Mouse (Mus musculus): ENCODE measurements around the gene Ces3b. TPM values are rescaled to one million over a fixed set of nuclear protein-coding genes. Genes with fewer than 3 reads are reported as not detected.
"Not testable (repeated sequence)": the region's sequence is repeated elsewhere in the genome, so short reads cannot be mapped to it uniquely, and the experiment has no call there.

Gene Ces3b
- polyA plus RNA-seq, 1 experiment from 2014 or later, result not detected

- H3K4me1 ChIP-seq; H3K4me2 ChIP-seq (replicated peaks); H3K27me3 ChIP-seq; ATAC-seq (replicated peaks); H3K36me3 ChIP-seq; H3K27ac ChIP-seq (replicated peaks); H3K9me3 ChIP-seq; H3K9ac ChIP-seq (replicated peaks); H3K4me3 ChIP-seq: not testable (repeated sequence)
- WGBS, result 82% methylated on average over 5 of the region's 5 CpGs
Observed at GRCm38 (mm10) chr8:105088166-105088565, 4.6 kb downstream of the Ces3b start.

DNA sequence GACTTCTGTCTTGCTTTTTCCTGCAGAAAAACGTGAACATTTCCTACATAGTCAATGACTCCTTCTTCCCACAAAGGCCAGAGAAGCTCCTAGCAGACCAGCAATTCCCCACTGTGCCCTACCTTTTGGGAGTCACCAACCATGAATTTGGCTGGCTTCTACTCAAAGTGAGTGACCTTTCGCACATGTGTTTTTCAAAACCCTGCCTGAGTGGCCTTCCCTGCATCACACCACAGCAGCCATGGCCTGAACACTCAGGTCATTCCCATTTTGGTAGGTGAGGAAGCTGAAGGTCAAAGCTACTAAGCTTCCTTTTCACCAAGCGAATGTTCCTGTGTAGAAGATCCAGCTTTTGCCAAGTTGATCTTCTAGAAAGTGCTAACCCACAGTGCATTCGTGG, 5.0 kb downstream of the Ces3b start:
- Histone ChIP-seq H3K9me3 (no peaks in the 10 kb centered on the region), H3K4me3 (no peak overlapping the region), H3K9ac (replicated peaks) (no peak overlapping the region), H3K27me3 (no peaks in the 10 kb centered on the region), H3K4me2 (replicated peaks) (no peak overlapping the region), H3K36me3 (no peaks in the 10 kb centered on the region), H3K4me1 (no peaks in the 10 kb centered on the region), H3K27ac (replicated peaks) (no peak overlapping the region)
- ATAC-seq (replicated peaks), result no peak
- 76% methylated on average over 4 of the region's 4 CpGs for WGBS

GRCm38 (mm10) chr8:105093992-105094391, 10.4 kb downstream of the Ces3b start:
- Histone ChIP-seq H3K4me3 (no peak overlapping the region), H3K9me3 (no peaks in the 10 kb centered on the region), H3K36me3 (no peaks in the 10 kb centered on the region), H3K27ac (replicated peaks) (no peak overlapping the region), H3K4me1 (no peaks in the 10 kb centered on the region), H3K4me2 (replicated peaks) (no peak overlapping the region), H3K9ac (replicated peaks) (no peak overlapping the region), H3K27me3 (no peaks in the 10 kb centered on the region)
- no peak for ATAC-seq (replicated peaks)
- WGBS, result 81% methylated on average over 3 of the region's 3 CpGs

- H3K4me1 ChIP-seq; H3K4me3 ChIP-seq; H3K4me2 ChIP-seq (replicated peaks); H3K27ac ChIP-seq (replicated peaks); H3K9ac ChIP-seq (replicated peaks); H3K27me3 ChIP-seq; H3K36me3 ChIP-seq; H3K9me3 ChIP-seq; ATAC-seq (replicated peaks): not testable (repeated sequence)
- 69% methylated on average over 4 of the region's 4 CpGs for WGBS
Observed at GRCm38 (mm10) chr8:105102101-105102785, 18.7 kb downstream of the Ces3b start.

DNA sequence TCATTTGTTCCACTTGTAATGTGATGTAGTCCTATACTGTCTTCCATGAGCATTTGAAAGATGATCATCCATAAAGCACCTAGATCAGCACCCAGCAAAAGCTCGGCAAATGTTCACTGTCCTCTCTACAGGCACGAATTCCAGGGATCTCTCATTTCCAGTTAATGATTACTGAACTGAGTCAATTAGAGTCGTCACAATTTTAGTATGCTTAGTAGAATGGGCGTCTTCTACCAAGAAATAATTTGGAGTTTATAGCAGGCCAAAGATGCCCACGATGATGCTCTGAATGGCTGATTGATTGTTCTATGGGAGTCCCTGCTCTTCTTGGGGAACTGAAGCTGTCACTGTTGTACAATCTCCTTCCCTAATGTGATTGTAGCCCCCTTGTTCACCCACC, 20.1 kb downstream of the Ces3b start:
- not testable (repeated sequence) for H3K27me3 ChIP-seq; H3K4me2 ChIP-seq (replicated peaks); H3K9ac ChIP-seq (replicated peaks); H3K4me3 ChIP-seq; ATAC-seq (replicated peaks); H3K27ac ChIP-seq (replicated peaks); H3K9me3 ChIP-seq; H3K4me1 ChIP-seq; H3K36me3 ChIP-seq
- WGBS, result 87% methylated on average over 5 of the region's 5 CpGs

- Histone ChIP-seq H3K9me3 (no peaks in the 10 kb centered on the region), H3K36me3 (no peaks in the 10 kb centered on the region), H3K27ac (replicated peaks) (no peak overlapping the region), H3K4me1 (no peaks in the 10 kb centered on the region), H3K9ac (replicated peaks) (no peak overlapping the region), H3K27me3 (no peaks in the 10 kb centered on the region), H3K4me2 (replicated peaks) (no peak overlapping the region), H3K4me3 (no peak overlapping the region)
- no peak for ATAC-seq (replicated peaks)
- WGBS, result 91% methylated on average over 3 of the region's 3 CpGs
Observed at GRCm38 (mm10) chr8:105104220-105104619, 20.7 kb downstream of the Ces3b start.

DNA sequence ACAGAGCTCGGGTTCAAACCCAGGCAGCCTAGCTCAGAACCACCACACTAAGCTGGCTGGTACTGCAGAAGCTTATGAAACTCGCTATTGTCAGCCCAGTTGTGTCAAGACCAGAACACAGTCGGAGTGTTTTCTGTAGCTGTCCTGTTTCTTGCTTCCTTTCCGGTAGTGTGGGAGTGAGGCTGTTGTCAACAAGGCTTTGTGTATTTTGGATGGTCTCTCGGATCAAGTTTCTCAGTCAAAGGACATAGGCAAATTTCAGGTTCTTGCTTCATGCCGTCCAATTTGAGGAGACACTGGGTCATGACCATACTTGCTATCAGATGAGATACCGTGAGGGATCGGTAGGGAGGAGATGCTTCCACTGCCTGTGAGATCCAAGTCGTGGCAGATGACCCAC, 46.3 kb downstream of the Ces3b start:
- WGBS, result 81% methylated on average over 9 of the region's 9 CpGs
- ATAC-seq (replicated peaks), result no peak
- no peaks in the 10 kb centered on the region for H3K27me3 ChIP-seq
- H3K36me3 ChIP-seq, result no peaks in the 10 kb centered on the region
- H3K4me2 ChIP-seq (replicated peaks), result no peak overlapping the region
- H3K9me3 ChIP-seq, result no peaks in the 10 kb centered on the region
- no peak overlapping the region for H3K9ac ChIP-seq (replicated peaks)
- H3K4me1 ChIP-seq, result no peaks in the 10 kb centered on the region
- H3K4me3 ChIP-seq, result no peak overlapping the region
- H3K27ac ChIP-seq (replicated peaks), result no peak overlapping the region

- WGBS, result 89% methylated on average over 5 of the region's 5 CpGs
Observed at GRCm38 (mm10) chr8:105131509-105131908, 48.0 kb downstream of the Ces3b start, which contains the start of gene Ces4a. Gene Ces4a, plus strand, starts transcription at chr8:105131800.

GRCm38 (mm10) chr8:105138423-105138822, 54.9 kb downstream of the Ces3b start:
- WGBS, result 18% methylated on average over 4 of the region's 4 CpGs
- H3K27me3 ChIP-seq, result no peaks in the 10 kb centered on the region
- H3K4me1 ChIP-seq, result no peaks in the 10 kb centered on the region
- ATAC-seq (replicated peaks), result no peak
- no peaks in the 10 kb centered on the region for H3K36me3 ChIP-seq
- H3K4me3 ChIP-seq, result no peak overlapping the region
- H3K9me3 ChIP-seq, result no peaks in the 10 kb centered on the region
- no peak overlapping the region for H3K9ac ChIP-seq (replicated peaks)
- no peak overlapping the region for H3K27ac ChIP-seq (replicated peaks)
- H3K4me2 ChIP-seq (replicated peaks), result no peak overlapping the region

More at GRCm38 (mm10) chr8:105131509-105131908, 48.0 kb downstream of the Ces3b start, which contains the start of gene Ces4a:
- Histone ChIP-seq H3K36me3 (no peaks in the 10 kb centered on the region), H3K9me3 (no peaks in the 10 kb centered on the region), H3K4me2 (replicated peaks) (no peak within 1 kb of the TSS), H3K9ac (replicated peaks) (no peak within 1 kb of the TSS), H3K27ac (replicated peaks) (no peak within 1 kb of the TSS), H3K4me1 (no peaks in the 10 kb centered on the region), H3K27me3 (no peaks in the 10 kb centered on the region), H3K4me3 (no peak within 1 kb of the TSS)
- no peak for ATAC-seq (replicated peaks)

DNA sequence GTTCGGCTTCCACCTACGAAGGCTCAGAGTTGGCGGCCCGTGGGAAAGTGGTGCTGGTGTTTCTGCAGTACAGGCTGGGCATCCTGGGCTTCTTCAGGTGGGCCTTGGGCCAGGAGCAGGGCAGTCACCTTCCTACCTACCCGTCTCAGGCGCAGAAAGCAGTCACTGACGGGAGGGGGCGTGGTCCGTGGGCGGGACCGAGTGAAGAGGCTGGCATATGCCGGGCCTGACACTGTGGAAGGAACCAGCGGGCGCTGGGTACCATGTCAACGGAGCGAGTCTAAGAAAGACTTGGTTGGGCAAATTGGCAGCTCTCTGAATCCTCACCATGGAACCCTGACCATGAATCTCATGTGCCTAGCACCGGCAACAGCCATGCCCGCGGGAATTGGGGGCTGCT, 58.8 kb downstream of the Ces3b start:
- no peak for ATAC-seq (replicated peaks)
- 44% methylated on average over 19 of the region's 19 CpGs for WGBS

More for the DNA sequence above, 58.8 kb downstream of the Ces3b start:
- Histone ChIP-seq H3K36me3 (no peaks in the 10 kb centered on the region), H3K4me2 (replicated peaks) (no peak overlapping the region), H3K4me3 (no peak overlapping the region), H3K9me3 (no peaks in the 10 kb centered on the region), H3K27ac (replicated peaks) (no peak overlapping the region), H3K4me1 (no peaks in the 10 kb centered on the region), H3K27me3 (no peaks in the 10 kb centered on the region), H3K9ac (replicated peaks) (no peak overlapping the region)

Other genes with a start within 250 kb of the Ces3b start
- gene Ces2c, start 236.7 kb upstream of the Ces3b start, polyA plus RNA-seq (2015; fragmentation: Nextera tagmentation; extraction: Ambion mirVana), result not detected in 2 replicates
- gene Ces2e, start 157.5 kb upstream of the Ces3b start, polyA plus RNA-seq (2015; fragmentation: Nextera tagmentation; extraction: Ambion mirVana), result not detected in 2 replicates
- gene Ces2f, start 136.4 kb upstream of the Ces3b start, polyA plus RNA-seq (2015; fragmentation: Nextera tagmentation; extraction: Ambion mirVana), result not detected in 2 replicates
- not detected in 2 replicates for gene Ces2g, start 122.0 kb upstream of the Ces3b start, polyA plus RNA-seq (2015; fragmentation: Nextera tagmentation; extraction: Ambion mirVana)
- not detected in 2 replicates for gene Ces2h, start 82.9 kb upstream of the Ces3b start, polyA plus RNA-seq (2015; fragmentation: Nextera tagmentation; extraction: Ambion mirVana)
- not detected in 2 replicates for gene Ces3a, start 35.2 kb upstream of the Ces3b start, polyA plus RNA-seq (2015; fragmentation: Nextera tagmentation; extraction: Ambion mirVana)
- gene Ces4a, start 48.0 kb downstream of the Ces3b start, polyA plus RNA-seq (2015; fragmentation: Nextera tagmentation; extraction: Ambion mirVana), result 0.10 and 0.15 TPM in 2 replicates
- 33.4 and 35.4 TPM in 2 replicates for gene Cbfb, start 86.9 kb downstream of the Ces3b start, polyA plus RNA-seq (2015; fragmentation: Nextera tagmentation; extraction: Ambion mirVana)
- gene D230025D16Rik, start 141.4 kb downstream of the Ces3b start, polyA plus RNA-seq (2015; fragmentation: Nextera tagmentation; extraction: Ambion mirVana), result 32.5 and 33.1 TPM in 2 replicates
- gene B3gnt9, start 171.4 kb downstream of the Ces3b start, polyA plus RNA-seq (2015; fragmentation: Nextera tagmentation; extraction: Ambion mirVana), result 2.9 and 3.0 TPM in 2 replicates
- gene Tradd, start 180.9 kb downstream of the Ces3b start, polyA plus RNA-seq (2015; fragmentation: Nextera tagmentation; extraction: Ambion mirVana), result 21.1 and 23.7 TPM in 2 replicates
- gene Fbxl8, start 180.9 kb downstream of the Ces3b start, polyA plus RNA-seq (2015; fragmentation: Nextera tagmentation; extraction: Ambion mirVana), result 0.72 and 0.85 TPM in 2 replicates
- 0.15 and 0.34 TPM in 2 replicates for gene Hsf4, start 186.0 kb downstream of the Ces3b start, polyA plus RNA-seq (2015; fragmentation: Nextera tagmentation; extraction: Ambion mirVana)
- gene Nol3, start 192.4 kb downstream of the Ces3b start, polyA plus RNA-seq (2015; fragmentation: Nextera tagmentation; extraction: Ambion mirVana), result 2.0 and 2.2 TPM in 2 replicates
- gene 4931428F04Rik, start 206.1 kb downstream of the Ces3b start, polyA plus RNA-seq (2015; fragmentation: Nextera tagmentation; extraction: Ambion mirVana), result 96.2 and 101 TPM in 2 replicates
- 10.1 and 11.9 TPM in 2 replicates for gene Exoc3l, start 212.3 kb downstream of the Ces3b start, polyA plus RNA-seq (2015; fragmentation: Nextera tagmentation; extraction: Ambion mirVana)
- gene E2f4, start 213.9 kb downstream of the Ces3b start, polyA plus RNA-seq (2015; fragmentation: Nextera tagmentation; extraction: Ambion mirVana), result 44.2 and 48.1 TPM in 2 replicates
- gene Elmo3, start 221.8 kb downstream of the Ces3b start, polyA plus RNA-seq (2015; fragmentation: Nextera tagmentation; extraction: Ambion mirVana), result 0.84 and 0.98 TPM in 2 replicates
- 0.59 and 0.83 TPM in 2 replicates for gene Lrrc29, start 242.5 kb downstream of the Ces3b start, polyA plus RNA-seq (2015; fragmentation: Nextera tagmentation; extraction: Ambion mirVana)
- 116 and 120 TPM in 2 replicates for gene Tmem208, start 242.6 kb downstream of the Ces3b start, polyA plus RNA-seq (2015; fragmentation: Nextera tagmentation; extraction: Ambion mirVana)

Data from forebrain, embryonic 15.5 days (tissue).